Mouse (Mus musculus): ENCODE results near the gene Xrcc4. TPM values are rescaled to one million over a fixed set of nuclear protein-coding genes. Genes with fewer than 3 reads are reported as not detected.

The Xrcc4 gene
- polyA plus RNA-seq, 1 experiment from 2014 or later, result 7.3 TPM

DNA sequence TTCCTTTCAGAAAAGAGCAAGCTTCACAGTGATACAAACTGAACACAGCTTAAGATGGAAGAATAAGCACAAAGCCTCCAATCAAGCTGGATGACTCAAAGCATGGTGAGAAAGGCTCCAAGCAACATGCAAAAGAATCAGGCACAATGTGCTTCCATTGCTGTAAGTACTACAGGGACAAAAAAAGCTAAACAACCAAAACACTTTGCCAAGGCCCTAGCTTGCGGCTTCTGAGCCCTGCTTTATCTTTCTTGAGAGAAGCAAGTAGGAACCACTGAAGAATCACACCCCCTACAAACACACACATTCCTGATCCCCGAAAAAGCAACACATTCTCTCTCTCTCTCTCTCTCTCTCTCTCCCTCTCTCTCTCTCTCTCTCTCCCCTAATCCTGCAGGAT, 56.9 kb downstream of the Xrcc4 start:
- H3K4me1 ChIP-seq, result no peaks in the 10 kb centered on the region
- no peaks in the 10 kb centered on the region for H3K9me3 ChIP-seq (replicated peaks)
- no peak overlapping the region for H3K9ac ChIP-seq
- no peaks in the 10 kb centered on the region for H3K36me3 ChIP-seq
- no peak overlapping the region for H3K4me3 ChIP-seq
- no peak overlapping the region for H3K4me2 ChIP-seq
- WGBS (ENCODE audit: insufficient replicate concordance), result 69% methylated on average over 2 of the region's 2 CpGs
- ATAC-seq, result no peak
- H3K27me3 ChIP-seq (replicated peaks), result no peaks in the 10 kb centered on the region
- H3K27ac ChIP-seq, result no peak overlapping the region

DNA sequence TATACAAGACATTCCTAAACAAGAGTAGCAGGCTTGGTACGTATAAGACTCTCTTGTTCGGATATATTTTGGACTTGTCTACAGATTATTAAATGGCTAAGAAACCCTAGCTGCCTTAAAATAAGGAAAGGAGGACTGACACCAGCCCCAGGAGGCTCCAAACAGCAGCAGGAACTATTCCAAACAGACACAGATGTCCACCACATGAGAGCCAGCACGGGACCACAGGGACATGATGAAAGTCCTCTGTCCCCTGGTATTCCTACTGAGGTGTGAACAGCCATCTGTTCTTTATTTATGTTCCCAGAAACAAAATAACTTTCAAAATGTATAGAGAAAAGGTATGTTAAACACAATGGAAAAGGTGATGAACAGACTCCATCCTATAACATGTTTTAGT, 58.5 kb downstream of the Xrcc4 start:
- Histone ChIP-seq H3K9ac (no peak overlapping the region), H3K4me1 (no peaks in the 10 kb centered on the region), H3K27me3 (replicated peaks) (no peaks in the 10 kb centered on the region), H3K36me3 (no peaks in the 10 kb centered on the region), H3K4me3 (no peak overlapping the region), H3K9me3 (replicated peaks) (no peaks in the 10 kb centered on the region), H3K27ac (no peak overlapping the region), H3K4me2 (no peak overlapping the region)
- WGBS (ENCODE audit: insufficient replicate concordance), result 70% methylated on average over 3 of the region's 3 CpGs
- ATAC-seq, result no peak

DNA sequence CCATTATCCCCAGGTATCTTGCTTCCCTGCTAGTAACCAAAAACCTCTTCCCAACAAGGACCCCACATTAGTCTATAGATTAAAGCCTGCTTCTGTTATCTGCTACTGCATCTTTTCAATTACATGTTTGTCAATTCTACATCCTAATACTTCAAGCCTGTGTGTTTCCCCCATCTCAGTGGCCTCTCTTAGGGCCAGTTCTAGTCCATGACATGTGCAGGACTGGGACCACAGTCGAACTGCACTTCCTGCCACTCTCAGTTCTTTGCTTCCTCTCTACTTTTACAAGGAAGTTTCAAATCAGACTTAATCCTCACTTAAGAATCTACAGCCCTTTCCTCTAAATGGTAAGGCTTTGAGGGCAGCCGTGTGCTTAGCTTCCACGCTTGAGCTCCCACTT, 76.8 kb downstream of the Xrcc4 start:
- no peaks in the 10 kb centered on the region for H3K27me3 ChIP-seq (replicated peaks)
- H3K9ac ChIP-seq, result no peak overlapping the region
- H3K4me2 ChIP-seq, result peak overlapping the region; percentile 28
- H3K9me3 ChIP-seq (replicated peaks), result no peaks in the 10 kb centered on the region
- no peak overlapping the region for H3K27ac ChIP-seq
- WGBS (ENCODE audit: insufficient replicate concordance), result 47% methylated on average over 3 of the region's 3 CpGs
- H3K4me3 ChIP-seq, result no peak overlapping the region
- peaks cover 11% of the 10 kb centered on the region; the same call in 1 of the 2 replicates for H3K4me1 ChIP-seq
- ATAC-seq, result no peak
- no peaks in the 10 kb centered on the region for H3K36me3 ChIP-seq

DNA sequence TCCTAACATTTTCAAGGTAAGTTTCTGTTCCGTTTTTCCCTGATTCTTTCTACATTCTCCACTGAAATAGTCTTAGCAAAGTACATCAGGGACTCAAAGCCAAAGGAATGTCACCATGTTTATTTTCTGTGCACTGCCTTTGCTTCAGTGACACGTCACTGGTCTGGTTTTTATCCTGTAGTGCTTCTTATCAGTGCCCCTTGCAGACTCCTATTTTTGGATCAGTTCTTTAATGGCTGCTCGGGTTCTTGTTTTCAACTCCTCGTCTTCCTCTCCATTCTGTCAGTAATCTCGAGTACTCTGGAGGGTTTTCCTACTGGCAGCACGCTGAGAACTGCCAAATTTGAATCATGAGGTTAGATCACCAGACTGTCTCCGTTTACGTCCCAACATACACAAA, 77.2 kb downstream of the Xrcc4 start:
- no peak for ATAC-seq
- no peak overlapping the region for H3K4me3 ChIP-seq

DNA sequence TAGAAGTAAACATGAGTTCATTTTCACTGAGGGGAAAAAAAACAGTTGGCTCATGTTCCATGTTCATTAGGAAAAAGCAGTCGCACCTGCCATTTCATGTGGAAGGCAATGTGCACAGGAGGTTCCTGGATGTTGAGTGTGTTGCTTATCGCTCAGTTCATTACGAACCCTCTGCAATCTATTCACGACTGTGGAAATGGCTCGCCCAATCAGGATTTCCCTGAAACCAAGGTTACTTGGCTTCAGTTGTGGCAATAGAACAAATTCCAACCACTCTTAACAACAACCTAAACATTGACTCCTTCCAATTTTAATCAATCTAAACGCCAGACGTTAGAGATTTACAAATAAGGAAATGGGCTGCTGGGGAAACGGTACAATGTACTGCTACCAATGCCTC, 78.3 kb downstream of the Xrcc4 start:
- no peaks in the 10 kb centered on the region for H3K36me3 ChIP-seq
- H3K9ac ChIP-seq, result no peak overlapping the region
- H3K4me1 ChIP-seq, result peaks cover 11% of the 10 kb centered on the region; the same call in 1 of the 2 replicates
- H3K4me3 ChIP-seq, result no peak overlapping the region
- no peak for ATAC-seq
- 69% methylated on average over 8 of the region's 8 CpGs for WGBS (ENCODE audit: insufficient replicate concordance)
- no peaks in the 10 kb centered on the region for H3K9me3 ChIP-seq (replicated peaks)
- no peaks in the 10 kb centered on the region for H3K27me3 ChIP-seq (replicated peaks)
- no peak overlapping the region for H3K4me2 ChIP-seq
- no peak overlapping the region for H3K27ac ChIP-seq

More for the DNA sequence above, 77.2 kb downstream of the Xrcc4 start:
- Histone ChIP-seq H3K9ac (no peak overlapping the region), H3K4me2 (peak overlapping the region; percentile 28), H3K27me3 (replicated peaks) (no peaks in the 10 kb centered on the region), H3K9me3 (replicated peaks) (no peaks in the 10 kb centered on the region), H3K27ac (no peak overlapping the region), H3K4me1 (peaks cover 11% of the 10 kb centered on the region; the same call in 1 of the 2 replicates), H3K36me3 (no peaks in the 10 kb centered on the region)
- 28% methylated on average over 8 of the region's 8 CpGs for WGBS (ENCODE audit: insufficient replicate concordance)

DNA sequence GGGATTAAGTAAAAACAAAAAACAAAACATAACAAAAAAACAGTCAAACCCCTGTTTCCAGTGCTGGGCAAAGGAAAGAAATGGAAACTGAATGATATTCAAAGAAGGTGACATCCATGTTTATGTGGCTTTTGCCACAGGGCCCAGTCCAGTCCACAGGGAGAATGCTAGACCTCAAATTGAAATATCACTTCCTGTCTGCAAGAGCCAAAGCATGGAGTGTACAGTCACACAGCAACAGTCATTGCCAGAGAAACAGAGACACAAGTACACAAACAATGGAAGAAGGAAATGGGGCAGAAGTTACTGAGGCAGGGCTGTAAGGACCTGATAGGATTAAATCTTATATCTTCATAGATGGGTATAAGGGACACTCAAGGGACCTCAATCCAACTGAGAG, 79.6 kb downstream of the Xrcc4 start:
- no peaks in the 10 kb centered on the region for H3K27me3 ChIP-seq (replicated peaks)
- no peaks in the 10 kb centered on the region for H3K9me3 ChIP-seq (replicated peaks)
- H3K4me2 ChIP-seq, result no peak overlapping the region
- H3K4me3 ChIP-seq, result no peak overlapping the region
- H3K4me1 ChIP-seq, result peaks cover 11% of the 10 kb centered on the region; the same call in 1 of the 2 replicates
- H3K36me3 ChIP-seq, result no peaks in the 10 kb centered on the region
- no peak overlapping the region for H3K9ac ChIP-seq
- no peak overlapping the region for H3K27ac ChIP-seq
- ATAC-seq, result no peak

DNA sequence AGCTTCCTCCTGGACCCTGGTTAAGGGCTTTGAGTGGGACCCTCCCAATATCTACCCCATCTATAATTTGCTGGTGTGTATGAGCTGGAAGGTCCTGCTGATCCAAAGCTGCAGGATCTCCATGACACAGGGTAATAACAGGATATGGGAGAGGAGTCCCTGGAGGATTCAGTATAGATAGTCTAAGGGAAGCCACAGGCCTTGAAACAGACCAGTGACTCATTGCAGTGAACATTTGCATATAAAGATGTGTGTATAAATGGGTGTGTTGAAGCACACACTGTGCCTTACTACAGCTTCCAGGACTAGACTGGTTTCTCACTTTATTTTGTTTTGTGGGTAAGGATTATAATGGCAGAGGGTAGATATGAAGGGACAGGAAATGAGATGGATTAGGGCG, 83.8 kb downstream of the Xrcc4 start:
- H3K27me3 ChIP-seq (replicated peaks), result no peaks in the 10 kb centered on the region
- no peak overlapping the region for H3K9ac ChIP-seq
- H3K36me3 ChIP-seq, result no peaks in the 10 kb centered on the region
- H3K4me3 ChIP-seq, result no peak overlapping the region
- H3K27ac ChIP-seq, result no peak overlapping the region
- H3K4me1 ChIP-seq, result 0 out of 2 replicates have a peak, but pooled peaks cover 3% of the 10 kb centered on the region
- no peak for ATAC-seq
- H3K4me2 ChIP-seq, result no peak overlapping the region
- H3K9me3 ChIP-seq (replicated peaks), result no peaks in the 10 kb centered on the region
- 76% methylated on average over 1 of the region's 1 CpGs for WGBS (ENCODE audit: insufficient replicate concordance)

DNA sequence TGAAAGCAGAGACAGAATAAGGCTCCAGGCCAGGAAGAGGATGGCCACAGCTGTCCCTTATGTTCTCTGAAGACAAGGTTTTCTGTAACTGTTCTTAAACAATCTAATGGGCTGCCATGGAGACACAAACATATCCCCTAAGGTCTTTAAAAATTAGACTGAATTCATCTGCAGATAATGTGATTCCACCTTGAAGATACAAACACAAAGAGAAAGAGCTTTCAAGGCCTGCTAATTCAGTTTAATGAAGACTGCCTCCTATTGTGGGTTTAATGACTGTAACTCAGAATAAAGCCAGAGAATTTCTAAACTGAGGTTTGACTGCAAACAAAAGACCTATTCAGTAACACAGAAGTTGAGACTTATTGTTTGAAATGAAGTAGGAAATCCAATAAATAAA, 91.9 kb downstream of the Xrcc4 start:
- no peaks in the 10 kb centered on the region for H3K9me3 ChIP-seq (replicated peaks)
- H3K27ac ChIP-seq, result no peak overlapping the region
- H3K27me3 ChIP-seq (replicated peaks), result no peaks in the 10 kb centered on the region
- no peak overlapping the region for H3K4me2 ChIP-seq
- no peak for ATAC-seq
- H3K9ac ChIP-seq, result no peak overlapping the region
- H3K4me1 ChIP-seq, result no peaks in the 10 kb centered on the region
- H3K4me3 ChIP-seq, result no peak overlapping the region
- H3K36me3 ChIP-seq, result no peaks in the 10 kb centered on the region

DNA sequence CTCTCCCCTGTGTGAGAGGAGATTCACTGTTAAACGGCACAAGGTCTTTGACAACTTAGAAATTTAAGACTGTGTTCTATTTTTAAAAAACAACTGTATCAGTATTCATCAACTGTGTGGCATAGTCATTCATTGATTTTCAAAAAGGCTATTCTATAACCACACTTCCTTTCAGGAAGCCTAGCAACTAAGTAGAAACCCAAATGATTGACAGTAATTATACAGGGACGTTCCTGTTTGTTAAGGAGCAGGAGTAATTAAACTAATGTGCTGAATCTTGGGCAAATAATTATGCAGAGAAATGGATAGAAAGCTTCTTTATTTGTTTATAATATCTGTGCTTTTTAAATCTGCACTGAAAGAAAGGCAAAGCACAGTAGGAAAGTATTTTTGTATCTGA, 103.3 kb downstream of the Xrcc4 start:
- Histone ChIP-seq H3K36me3 (no peaks in the 10 kb centered on the region), H3K9ac (no peak overlapping the region), H3K4me3 (no peak overlapping the region), H3K27me3 (replicated peaks) (no peaks in the 10 kb centered on the region), H3K27ac (no peak overlapping the region), H3K4me1 (no peaks in the 10 kb centered on the region), H3K4me2 (no peak overlapping the region), H3K9me3 (replicated peaks) (no peaks in the 10 kb centered on the region)
- no peak for ATAC-seq
- WGBS (ENCODE audit: insufficient replicate concordance), result 20% methylated on average over 2 of the region's 2 CpGs

DNA sequence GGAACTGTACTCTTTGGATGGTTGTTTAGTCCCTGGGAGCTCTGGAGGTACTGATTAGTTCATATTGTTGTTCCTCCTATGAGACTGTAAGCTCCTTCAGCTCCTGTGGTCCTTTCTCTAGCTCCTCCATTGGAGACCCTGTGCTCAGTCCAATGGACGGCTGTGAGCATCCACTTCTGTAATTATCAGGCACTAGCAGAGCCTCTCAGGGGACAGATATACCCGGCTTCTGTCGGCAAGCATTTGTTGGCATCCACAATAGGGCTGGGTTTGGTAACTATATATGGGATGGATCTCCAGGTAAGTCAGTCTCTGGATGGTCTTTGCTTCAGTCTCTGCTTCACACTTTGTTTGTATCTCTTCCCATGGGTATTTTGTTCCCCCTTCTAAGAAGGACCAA, 118.5 kb downstream of the Xrcc4 start:
- no peaks in the 10 kb centered on the region for H3K9me3 ChIP-seq (replicated peaks)
- H3K4me2 ChIP-seq, result no peak overlapping the region
- no peaks in the 10 kb centered on the region for H3K27me3 ChIP-seq (replicated peaks)
- no peak overlapping the region for H3K9ac ChIP-seq
- H3K27ac ChIP-seq, result no peak overlapping the region
- H3K4me3 ChIP-seq, result no peak overlapping the region
- WGBS (ENCODE audit: insufficient replicate concordance), result 49% methylated on average over 3 of the region's 3 CpGs
- 0 out of 2 replicates have a peak, but pooled peaks cover 3% of the 10 kb centered on the region for H3K4me1 ChIP-seq
- no peaks in the 10 kb centered on the region for H3K36me3 ChIP-seq
- ATAC-seq, result peak; percentile 65; the same call in 1 of the 2 replicates

DNA sequence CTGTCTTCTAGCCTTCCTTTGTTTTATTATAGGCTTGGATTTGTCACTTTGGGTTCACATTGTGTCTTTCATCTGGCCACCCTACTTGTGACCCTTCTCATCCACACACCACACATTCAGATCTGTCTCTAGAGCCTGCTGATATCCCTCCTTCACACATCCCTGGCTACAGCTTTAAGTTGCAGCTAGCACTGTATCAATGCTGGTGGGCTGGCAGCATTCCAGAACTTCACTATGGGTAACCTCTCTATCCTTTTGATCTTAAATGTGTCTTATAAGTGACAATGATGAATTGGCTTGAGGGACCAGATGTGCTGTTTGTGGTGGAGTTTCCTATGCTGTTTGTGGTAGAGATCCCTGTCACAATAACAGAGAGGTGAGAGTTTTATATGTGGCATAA, 120.7 kb downstream of the Xrcc4 start:
- H3K4me1 ChIP-seq, result 0 out of 2 replicates have a peak, but pooled peaks cover 3% of the 10 kb centered on the region
- no peak overlapping the region for H3K9ac ChIP-seq
- no peaks in the 10 kb centered on the region for H3K36me3 ChIP-seq
- no peaks in the 10 kb centered on the region for H3K27me3 ChIP-seq (replicated peaks)
- no peak overlapping the region for H3K27ac ChIP-seq
- ATAC-seq, result no peak
- H3K4me2 ChIP-seq, result no peak overlapping the region
- H3K9me3 ChIP-seq (replicated peaks), result no peaks in the 10 kb centered on the region
- H3K4me3 ChIP-seq, result no peak overlapping the region

DNA sequence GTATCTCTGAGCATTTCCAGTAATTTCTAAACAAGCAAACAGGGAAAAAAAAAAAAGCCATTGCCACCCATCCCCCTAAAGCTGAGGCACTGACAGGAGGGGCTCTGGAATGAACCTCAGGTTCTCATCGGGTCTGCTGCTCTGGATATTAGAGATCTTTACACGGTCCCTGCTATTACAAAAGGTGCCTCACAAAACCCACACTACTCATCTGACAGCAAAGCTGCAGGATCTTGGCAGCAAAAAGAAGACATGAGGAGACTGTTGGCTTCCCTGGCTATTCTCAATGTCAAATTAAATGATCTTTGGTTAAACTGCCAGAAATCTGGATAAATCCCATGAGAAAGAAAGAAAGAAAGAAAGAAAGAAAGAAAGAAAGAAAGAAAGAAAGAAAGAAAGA, 145.1 kb downstream of the Xrcc4 start:
- Histone ChIP-seq H3K27me3 (replicated peaks) (no peaks in the 10 kb centered on the region), H3K9ac (no peak overlapping the region), H3K4me3 (no peak overlapping the region), H3K4me2 (no peak overlapping the region), H3K36me3 (no peaks in the 10 kb centered on the region), H3K27ac (no peak overlapping the region), H3K9me3 (replicated peaks) (no peaks in the 10 kb centered on the region), H3K4me1 (no peaks in the 10 kb centered on the region)
- ATAC-seq, result no peak
- 64% methylated on average over 2 of the region's 2 CpGs for WGBS (ENCODE audit: insufficient replicate concordance)

DNA sequence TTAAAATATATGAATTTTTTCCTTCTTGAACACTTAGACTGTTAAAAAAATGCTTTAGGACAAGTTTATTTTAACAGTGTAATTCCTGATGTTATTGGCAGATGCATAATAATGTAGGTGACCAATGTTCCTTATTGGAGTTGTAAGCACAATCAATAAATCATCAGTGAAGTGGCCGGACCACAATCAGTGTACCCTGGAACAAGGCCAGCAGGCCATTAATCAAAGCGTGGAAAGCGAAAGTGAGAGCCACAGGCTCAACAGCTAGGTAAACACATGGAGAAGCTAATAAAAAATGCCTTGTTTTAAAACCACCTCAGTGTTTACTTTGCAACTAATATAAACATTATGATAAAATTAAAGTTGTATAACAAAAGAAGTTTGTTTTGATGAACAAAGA, 159.9 kb downstream of the Xrcc4 start:
- Histone ChIP-seq H3K9me3 (replicated peaks) (no peaks in the 10 kb centered on the region), H3K27me3 (replicated peaks) (no peaks in the 10 kb centered on the region), H3K27ac (no peak overlapping the region), H3K36me3 (no peaks in the 10 kb centered on the region), H3K4me1 (no peaks in the 10 kb centered on the region), H3K9ac (no peak overlapping the region), H3K4me2 (no peak overlapping the region), H3K4me3 (no peak overlapping the region)
- ATAC-seq, result no peak
- WGBS (ENCODE audit: insufficient replicate concordance), result 63% methylated on average over 3 of the region's 3 CpGs

Measured in liver, embryonic 12.5 days (tissue).